Mouse (Mus musculus): ENCODE measurements at regions not wholly inside any gene's neighbourhood (a gene's known extent, or its start where the extent isn't known, plus 50 kb on each side); places are given as distances from the start of the nearest gene placed in this dataset.

GRCm38 (mm10) chr1:94582526-94582925 is 530.2 kb upstream of the Pdcd1 start:
- no peak for DNase-seq

DNA sequence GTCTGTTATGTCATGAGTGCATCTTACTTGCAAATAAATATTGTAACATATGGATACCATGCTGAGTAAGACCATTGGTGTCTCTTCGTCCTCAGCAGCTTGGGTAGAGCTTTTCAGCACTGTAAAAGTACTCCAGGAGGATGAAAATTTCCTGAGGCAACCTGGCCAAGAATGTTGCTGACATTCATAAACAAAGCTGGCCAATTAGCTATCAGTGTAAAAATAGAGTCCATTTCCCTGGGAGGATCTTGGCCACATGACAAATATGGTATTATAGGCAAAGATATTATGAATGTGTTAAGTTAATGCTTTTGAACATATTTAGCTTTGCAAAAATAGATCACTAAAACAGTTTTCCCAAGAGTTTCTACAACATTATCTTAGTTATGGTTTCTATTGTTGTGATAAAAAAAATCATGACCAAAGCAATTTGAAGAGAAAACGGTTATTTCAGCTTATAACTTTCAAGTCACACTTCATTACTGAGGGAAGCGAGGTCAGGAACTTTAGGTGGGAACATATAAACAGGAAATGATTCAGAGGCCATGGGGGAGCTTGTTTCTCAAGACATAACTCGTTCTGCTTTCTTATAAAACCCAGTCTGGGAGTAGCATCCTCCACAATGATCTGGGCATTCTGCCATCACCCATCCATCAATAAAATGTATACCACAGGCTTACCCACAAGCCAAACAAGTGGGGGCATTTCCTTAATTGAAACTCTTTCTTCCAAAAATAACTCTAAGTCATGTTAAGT is 529.5 kb upstream of the Pdcd1 start:
- no peak for DNase-seq

GRCm38 (mm10) chr1:94532773-94533541 is 480.6 kb upstream of the Pdcd1 start:
- no peak for DNase-seq

DNA sequence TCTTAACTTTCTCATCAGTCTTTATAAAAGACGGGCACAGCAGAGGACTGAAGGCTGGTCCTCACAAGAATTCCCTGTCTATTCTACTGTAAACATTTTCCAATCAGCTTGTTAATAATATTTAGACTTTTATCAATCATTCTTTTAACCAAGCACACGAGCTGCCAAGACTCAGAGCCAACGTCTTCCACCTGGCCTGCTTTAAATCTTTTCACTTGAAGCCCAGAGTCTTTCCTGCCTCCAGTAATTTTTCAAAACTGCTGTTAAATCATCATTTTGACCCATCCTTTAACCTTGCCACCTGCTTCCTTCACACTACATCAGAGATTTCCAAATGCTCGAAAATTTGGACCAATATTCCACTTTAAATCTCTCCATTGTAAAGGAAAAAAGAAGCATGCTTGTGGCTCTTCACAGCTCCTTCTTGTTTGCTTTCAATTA is 451.7 kb upstream of the Pdcd1 start:
- no peak for DNase-seq

- peak; percentile 3 to 14 for DNase-seq
Measured at GRCm38 (mm10) chr1:94503379-94504079, 451.2 kb upstream of the Pdcd1 start.

GRCm38 (mm10) chr1:94502066-94502861 is 449.9 kb upstream of the Pdcd1 start:
- DNase-seq: no peak

- DNase-seq: no peak
Measured at GRCm38 (mm10) chr1:94496992-94497391, 444.6 kb upstream of the Pdcd1 start.

- DNase-seq: no peak
Measured at GRCm38 (mm10) chr1:94496341-94496740, 444.0 kb upstream of the Pdcd1 start.

- DNase-seq: no peak
Measured at GRCm38 (mm10) chr1:94487062-94487461, 434.7 kb upstream of the Pdcd1 start.

DNA sequence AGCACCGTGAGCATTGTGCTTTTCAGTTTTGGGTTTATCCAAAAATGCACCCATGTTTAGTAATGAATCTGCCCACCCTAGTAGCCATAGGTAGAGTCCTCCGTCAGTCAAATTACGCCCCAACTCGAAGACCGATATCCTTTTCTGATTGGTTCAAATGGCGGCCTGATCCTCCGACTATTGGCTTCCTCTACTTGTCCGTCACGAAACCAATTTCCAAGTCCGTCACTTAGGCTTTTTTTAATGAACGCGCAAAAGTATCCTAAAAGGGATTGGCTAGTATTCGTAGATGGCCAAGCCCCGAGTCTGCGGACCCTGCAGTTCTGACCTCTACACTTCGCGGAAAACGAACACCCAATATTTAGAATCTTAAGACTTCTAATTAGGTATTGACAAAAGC is 417.5 kb upstream of the Pdcd1 start:
- peak; percentile 35 to 43 for DNase-seq

DNA sequence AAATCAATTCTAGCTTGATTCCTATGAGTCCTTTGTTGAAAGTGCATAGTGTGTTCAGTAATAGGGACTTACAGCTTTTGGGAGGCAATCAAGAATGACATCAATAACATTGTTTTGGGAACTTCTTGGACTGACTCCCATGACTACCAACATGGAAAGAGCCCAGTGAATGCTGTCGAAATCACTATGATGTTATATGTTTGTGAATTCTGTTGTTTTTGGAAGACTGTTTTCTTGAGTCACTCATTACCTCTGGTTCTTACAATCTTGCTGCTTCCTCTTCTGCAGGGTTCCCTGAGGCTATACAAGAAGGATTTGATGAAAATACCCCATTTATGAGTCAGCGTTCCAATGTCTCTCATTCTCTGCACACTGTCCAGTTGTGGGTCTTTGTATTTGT is 371.4 kb upstream of the Pdcd1 start:
- DNase-seq: no peak

DNA sequence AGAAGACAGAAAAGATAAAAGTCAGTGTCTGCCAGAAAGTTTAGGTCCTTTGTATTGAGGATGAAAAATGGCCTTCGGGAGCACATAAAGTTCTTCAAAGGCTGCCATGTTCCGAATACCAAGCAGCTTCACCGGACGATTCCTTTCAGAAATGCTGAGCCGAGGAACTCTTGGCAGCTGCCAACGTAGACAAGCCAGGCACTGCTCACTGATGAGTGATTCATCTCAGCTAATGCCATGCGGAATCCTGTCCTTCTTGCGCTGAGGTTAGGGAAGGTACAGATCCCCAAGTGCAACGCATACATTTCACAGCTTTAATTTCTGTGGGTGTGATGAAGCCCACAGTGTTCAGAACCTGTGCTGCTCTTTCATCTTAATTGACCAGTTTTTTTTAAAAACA is 360.7 kb upstream of the Pdcd1 start:
- peak; percentile 14 to 28 for DNase-seq

DNA sequence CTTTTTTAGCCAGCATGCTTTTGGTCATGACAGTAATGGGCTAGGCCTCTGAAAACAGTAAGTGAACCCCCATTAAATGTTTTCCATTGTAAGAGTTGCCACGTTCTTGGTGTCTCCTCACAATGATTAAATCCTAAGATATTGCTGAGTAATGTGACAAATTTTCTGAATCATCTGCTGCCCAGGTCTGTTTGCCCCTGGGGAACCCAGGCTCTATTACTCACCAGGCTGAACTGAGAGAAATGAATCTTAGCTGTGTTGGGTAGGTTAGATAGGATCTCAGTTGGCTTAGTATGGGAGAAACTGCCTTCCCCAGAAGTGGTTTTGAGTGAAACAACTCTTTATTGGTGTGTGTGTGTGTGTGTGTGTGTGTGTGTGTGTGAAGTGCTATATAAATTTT is 314.3 kb upstream of the Pdcd1 start:
- DNase-seq: no peak

DNA sequence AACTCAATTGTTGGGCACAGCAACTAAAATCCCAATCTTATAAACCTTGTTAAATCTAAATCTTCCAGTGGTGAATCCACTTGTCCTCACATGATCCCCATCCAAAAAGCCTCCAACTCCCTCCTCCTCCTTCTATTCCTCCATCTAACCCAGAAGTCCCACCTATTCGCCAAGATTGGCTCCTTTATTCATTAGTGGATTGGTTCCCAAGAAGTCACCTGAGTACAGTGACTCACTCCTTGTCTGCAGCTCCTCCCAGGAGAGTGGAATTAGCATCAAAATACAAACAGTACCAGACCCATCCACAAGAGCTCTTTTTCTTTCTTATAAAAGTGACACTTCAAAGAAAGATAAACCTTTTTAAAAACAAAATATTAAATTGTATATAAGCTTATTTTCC is 304.6 kb upstream of the Pdcd1 start:
- DNase-seq: no peak

DNA sequence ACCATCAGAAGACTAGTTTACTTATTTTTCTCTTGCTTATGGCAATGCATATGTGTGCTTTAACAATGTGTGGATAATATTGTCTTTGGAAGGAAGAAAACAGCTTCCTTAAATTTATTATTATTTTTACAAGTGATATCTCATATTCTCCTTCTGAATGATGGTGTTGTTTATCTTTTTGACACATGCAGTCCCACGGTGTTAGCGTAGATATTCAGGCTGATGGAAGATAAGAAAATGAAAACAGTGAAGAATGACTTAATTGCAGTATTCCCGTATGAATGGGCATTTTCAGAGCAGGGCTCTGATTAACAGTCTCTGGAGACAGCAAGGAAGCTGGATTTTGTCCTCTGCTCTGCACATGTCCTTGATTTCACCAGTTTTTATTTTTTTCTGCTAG is 303.5 kb upstream of the Pdcd1 start:
- DNase-seq: no peak

DNA sequence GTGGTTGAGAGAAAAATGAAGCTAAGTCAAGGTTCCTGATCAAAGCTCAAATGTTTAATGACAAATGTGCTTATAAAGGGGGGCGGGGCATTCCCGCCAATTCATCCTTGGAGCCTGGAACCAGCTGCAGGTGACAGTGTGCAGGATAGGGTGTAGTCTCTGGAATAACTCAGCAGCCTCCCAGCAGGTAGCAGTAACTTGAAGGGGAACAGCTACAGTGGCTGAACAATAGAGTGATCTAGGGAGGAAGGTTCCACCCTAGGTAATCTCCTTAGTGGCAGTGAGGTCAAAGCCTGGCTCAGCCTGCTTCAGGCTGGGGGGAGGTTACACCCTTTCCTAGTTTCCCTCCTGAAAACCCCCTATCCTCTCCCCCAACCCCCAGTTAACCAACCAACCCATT is 290.2 kb upstream of the Pdcd1 start:
- DNase-seq: no peak

DNA sequence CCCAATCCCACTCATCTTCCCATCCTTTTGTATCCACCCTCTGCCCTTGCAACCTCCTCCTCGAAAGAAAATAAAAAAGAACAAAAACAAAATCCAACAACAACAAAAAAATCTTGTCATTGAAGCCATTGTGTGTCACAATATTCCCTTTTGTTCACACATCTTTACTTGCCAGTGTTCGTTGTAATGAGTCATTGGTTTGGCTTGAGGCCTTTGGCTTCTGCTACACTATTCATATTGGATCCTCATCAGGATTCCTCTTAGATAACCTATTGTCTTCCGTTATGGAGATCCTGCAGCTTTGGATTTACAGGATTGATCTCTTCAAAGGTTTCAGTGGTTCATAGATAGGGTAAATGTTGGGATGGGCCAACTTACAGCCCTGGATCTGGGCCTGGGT is 288.9 kb upstream of the Pdcd1 start:
- DNase-seq: no peak

- no peak for DNase-seq
Measured at GRCm38 (mm10) chr1:94318029-94318428, 265.7 kb upstream of the Pdcd1 start.

GRCm38 (mm10) chr1:94298395-94298794 is 246.0 kb upstream of the Pdcd1 start:
- DNase-seq: no peak

DNA sequence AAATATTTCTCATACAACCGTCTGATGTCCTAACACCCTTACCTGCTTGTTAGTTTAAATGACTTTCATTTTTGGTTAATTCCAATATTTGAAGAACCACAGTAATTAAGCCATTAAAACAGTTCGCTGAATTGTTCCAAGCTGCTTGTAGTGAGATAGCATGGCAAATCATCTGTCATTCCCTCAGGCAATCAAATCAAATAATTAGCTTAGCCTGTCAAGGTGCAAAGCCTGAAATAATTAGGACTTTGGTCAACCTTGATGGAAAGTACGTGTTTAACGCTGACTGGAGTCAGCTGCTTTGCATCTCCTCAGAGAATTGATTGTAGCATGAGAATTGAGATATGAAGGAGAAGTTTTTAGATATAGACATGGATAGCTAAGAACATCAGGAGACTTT is 220.2 kb upstream of the Pdcd1 start:
- no peak for DNase-seq

DNA sequence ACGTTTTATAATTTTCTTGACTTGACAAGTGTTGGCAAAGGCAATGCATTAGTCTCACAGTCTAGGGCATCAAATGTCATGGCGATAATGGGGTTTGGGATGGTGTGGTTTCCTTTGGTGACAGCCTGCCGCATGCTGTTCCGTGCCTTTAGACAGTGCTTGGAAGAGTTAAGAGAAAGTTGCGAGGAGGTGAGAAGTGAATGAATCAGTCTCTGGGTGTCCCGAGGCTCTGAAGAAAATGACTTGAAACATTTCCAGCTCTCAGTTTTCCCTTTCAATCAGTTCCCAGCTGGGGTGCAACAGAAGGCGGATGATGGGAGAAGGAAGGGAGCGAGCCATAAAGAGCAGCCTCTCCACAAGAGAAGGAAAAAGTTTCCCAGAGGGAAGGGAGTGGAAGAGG is 211.0 kb upstream of the Pdcd1 start:
- no peak for DNase-seq

DNA sequence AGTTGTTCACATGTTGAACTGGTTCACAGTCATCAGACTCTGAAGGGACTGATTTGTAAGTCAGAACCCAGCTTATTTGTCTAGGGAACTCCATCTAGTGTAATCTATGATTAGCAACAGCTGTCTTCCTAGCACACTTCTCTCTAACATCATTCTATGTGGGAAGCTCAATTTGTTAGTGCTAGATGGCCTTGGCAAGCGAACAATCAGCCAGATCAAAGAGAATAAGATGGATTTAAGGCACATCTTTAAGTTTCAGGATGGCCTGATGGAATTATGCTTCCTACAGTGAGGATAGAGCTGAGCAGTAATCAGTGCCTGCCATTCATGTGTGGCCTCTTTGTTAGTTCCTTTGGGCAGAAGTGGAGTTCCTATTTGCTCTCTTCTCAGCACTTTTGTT is 183.1 kb upstream of the Pdcd1 start:
- no peak for DNase-seq

DNA sequence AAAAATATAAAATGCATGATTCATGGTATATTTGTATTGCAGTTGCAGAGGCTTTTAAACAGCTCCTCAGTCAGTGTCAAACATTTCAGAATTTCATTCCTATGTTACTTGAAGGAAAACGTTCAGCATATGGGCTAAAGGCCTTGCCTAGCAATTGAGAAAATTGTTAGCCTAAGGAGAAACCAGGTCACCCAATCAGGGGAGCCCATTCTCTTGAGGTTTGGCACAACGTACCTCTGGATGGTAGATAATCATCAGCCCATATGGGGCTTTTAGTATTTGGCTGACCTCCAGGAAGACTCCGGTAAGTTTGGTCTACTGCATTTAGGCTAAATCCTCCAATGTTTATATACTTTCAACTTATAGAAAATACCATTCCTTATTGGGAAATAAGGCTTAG is 168.7 kb upstream of the Pdcd1 start:
- DNase-seq: peak in 1 of 2 experiments; percentile 4

Data from cerebellum, postnatal 14 days (tissue).